ENCODE assay signal across 8 mouse cellular contexts in the genomic region with DNA sequence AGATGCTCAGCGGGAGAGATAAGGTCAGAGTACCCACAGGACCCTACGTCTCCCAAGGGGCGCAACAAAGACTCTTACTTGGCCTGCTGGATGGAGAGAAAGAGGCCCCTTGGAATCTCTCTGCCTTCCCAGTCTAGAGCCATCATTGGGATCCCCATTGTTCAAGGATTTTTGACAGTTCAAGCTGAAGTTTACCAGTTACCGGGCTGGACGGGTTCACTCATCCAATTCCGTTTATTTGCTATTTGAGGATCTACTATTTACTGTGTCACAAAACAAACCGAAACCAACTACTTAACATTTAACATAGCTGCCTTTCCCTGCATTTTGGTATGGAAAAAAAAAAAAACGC. TPM values are rescaled to one million over a fixed set of nuclear protein-coding genes. Genes with fewer than 3 reads are reported as not detected.
A peak's percentile ranks its signal among the peaks of the same experiment; 100 is the strongest.
DNase-seq lines count a peak whose midpoint lies in the region; ATAC-seq and TF ChIP-seq lines count a peak whose summit lies in the region.

No protein-coding gene starts in this region.

- H3K36me3 ChIP-seq in heart, embryonic 12.5 days, result no peaks in the 10 kb centered on the region
- peaks cover 3 to 4% of the 10 kb centered on the region in 2 experiments for H3K36me3 ChIP-seq in CH12.LX (replicated peaks in 1 of 2; ENCODE audit: control insufficient read depth in 1 of 2, insufficient read depth in 1 of 2, low read length in 1 of 2)
- H3K36me3 ChIP-seq in forebrain, embryonic 12.5 days (replicated peaks), result no peaks in the 10 kb centered on the region
- no peaks in the 10 kb centered on the region for H3K36me3 ChIP-seq in liver, embryonic 14.5 days (replicated peaks; ENCODE audit: control insufficient read depth, insufficient read depth, low read depth)

- intact Hi-C loops in heart, postnatal 10 days (cut with DNase I), result loop anchor here (2.0 to 5.0 kb wide), 6 partner anchors 93 to 538 kb away; no protein-coding TSS in a partner anchor

- dilution Hi-C loops in CH12.LX (cut with MboI; ENCODE audit: extremely low pct_ligation_motif_present, extremely low pct_unique_long_range_greater_than_20kb, low sequenced_read_pairs), result no loop called here

- peaks cover 11% of the 10 kb centered on the region for H3K4me1 ChIP-seq in heart, embryonic 12.5 days (replicated peaks)
- peaks cover 6 to 19% of the 10 kb centered on the region in 2 experiments for H3K4me1 ChIP-seq in CH12.LX (ENCODE audit: control insufficient read depth in 1 of 2, insufficient read depth in 2 of 2)
- peaks cover 22% of the 10 kb centered on the region for H3K4me1 ChIP-seq in forebrain, embryonic 12.5 days
- peaks cover 17 to 21% of the 10 kb centered on the region in 2 experiments for H3K4me1 ChIP-seq in liver, embryonic 14.5 days (replicated peaks; ENCODE audit: control insufficient read depth in 2 of 2, insufficient read depth in 2 of 2, low read length in 1 of 2)

- H3K27me3 ChIP-seq in heart, embryonic 12.5 days (replicated peaks), result no peaks in the 10 kb centered on the region
- no peaks in the 10 kb centered on the region for H3K27me3 ChIP-seq in CH12.LX (replicated peaks)
- H3K27me3 ChIP-seq in forebrain, embryonic 12.5 days, result peaks cover 5% of the 10 kb centered on the region; the same call in 1 of the 2 replicates
- no peaks in the 10 kb centered on the region for H3K27me3 ChIP-seq in liver, embryonic 14.5 days (ENCODE audit: control insufficient read depth, insufficient read depth, low read length)

- in situ Hi-C loops in CH12.LX (cut with MboI; ENCODE audit: low pct_ligation_motif_present, low pct_unique_long_range_greater_than_20kb, low sequenced_read_pairs), result loop anchor here (10.0 to 25.0 kb wide), 3 partner anchors 95 to 337 kb away; no protein-coding TSS in a partner anchor

- peak overlapping the region; percentile 88 for H3K9ac ChIP-seq in heart, embryonic 12.5 days
- H3K9ac ChIP-seq in CH12.LX (ENCODE audit: insufficient read depth, low read depth), result peak overlapping the region; percentile 94
- H3K9ac ChIP-seq in forebrain, embryonic 12.5 days, result peak overlapping the region; percentile 79
- H3K9ac ChIP-seq in liver, embryonic 14.5 days (replicated peaks), result peak overlapping the region; percentile 71

- DNase-seq in heart, postnatal 10 days, result no peak
- DNase-seq in CH12.LX (ENCODE audit: extremely low read depth), result peak; percentile 48
- peak in 1 of 3 experiments; percentile 32 for DNase-seq in liver, embryonic 14.5 days (ENCODE audit: low read depth in 3 of 3, low spot score in 3 of 3)
- no peak for DNase-seq in urinary bladder, postnatal 25 days (ENCODE audit: low spot score)
- no peak for DNase-seq in urinary bladder, postnatal 36 days (ENCODE audit: low spot score in 2 of 2)

- peak overlapping the region; percentile 64 for H3K4me3 ChIP-seq in heart, embryonic 12.5 days
- peak overlapping the region; percentile 61 to 93 (median 77) for H3K4me3 ChIP-seq in CH12.LX (replicated peaks in 1 of 3; ENCODE audit: low read depth in 2 of 3, low read length in 2 of 3, poor library complexity in 1 of 3)
- H3K4me3 ChIP-seq in forebrain, embryonic 12.5 days (replicated peaks), result peak overlapping the region; percentile 63
- H3K4me3 ChIP-seq in liver, embryonic 14.5 days (ENCODE audit: insufficient read depth in 1 of 2, low read depth in 2 of 2, low read length in 2 of 2), result peak overlapping the region; percentile 88 to 90

- no peak for TF ChIP-seq CTCF in CH12.LX (conservative IDR thresholded peaks at IDR 0.05 in 1 of 2, IDR thresholded peaks at IDR 0.05 in 1 of 2; ENCODE audit: low read depth in 2 of 2, low read length in 2 of 2)
- no peak for TF ChIP-seq CTCF in liver, embryonic 14.5 days (IDR thresholded peaks at IDR 0.05; ENCODE audit: low read depth)

- no peak for TF ChIP-seq EP300 in CH12.LX (IDR thresholded peaks at IDR 0.05; ENCODE audit: low read length)
- TF ChIP-seq EP300 in liver, embryonic 14.5 days (IDR thresholded peaks at IDR 0.05; ENCODE audit: low read depth), result no peak

- no peak; the same call in 1 of the 2 replicates for TF ChIP-seq POLR2A in CH12.LX (IDR thresholded peaks at IDR 0.05; ENCODE audit: low read depth, low read length)

- H3K9me3 ChIP-seq in heart, embryonic 12.5 days (replicated peaks), result no peaks in the 10 kb centered on the region
- no peaks in the 10 kb centered on the region for H3K9me3 ChIP-seq in CH12.LX (replicated peaks; ENCODE audit: low read length)
- H3K9me3 ChIP-seq in forebrain, embryonic 12.5 days, result no peaks in the 10 kb centered on the region
- no peaks in the 10 kb centered on the region for H3K9me3 ChIP-seq in liver, embryonic 14.5 days (ENCODE audit: control insufficient read depth, low read length)

- no peak for ATAC-seq in heart, embryonic 12.5 days (ENCODE audit: insufficient number of reproducible peaks, low FRiP score)
- no peak for ATAC-seq in forebrain, embryonic 12.5 days (ENCODE audit: low FRiP score)
- no peak for ATAC-seq in liver, embryonic 14.5 days (ENCODE audit: insufficient read depth)
- ATAC-seq in granulocyte monocyte progenitor cell, adult 5-6 weeks (replicated peaks; ENCODE audit: poor library complexity, severe bottlenecking), result no peak

- WGBS in heart, embryonic 12.5 days, result 2% methylated on average over 8 of the region's 8 CpGs
- under 1% methylated on average over 8 of the region's 8 CpGs for WGBS in forebrain, embryonic 12.5 days
- under 1% methylated on average over 8 of the region's 8 CpGs for WGBS in liver, embryonic 14.5 days (ENCODE audit: insufficient replicate concordance)

- H3K27ac ChIP-seq in heart, embryonic 12.5 days (ENCODE audit: poor library complexity, severe bottlenecking), result peak overlapping the region; percentile 82
- H3K27ac ChIP-seq in CH12.LX (ENCODE audit: insufficient read depth, low read depth), result peak overlapping the region; percentile 77
- H3K27ac ChIP-seq in forebrain, embryonic 12.5 days, result peak overlapping the region; percentile 78
- 0 out of 2 replicates have a peak overlapping the region, but pooled peaks have one; percentile 15 for H3K27ac ChIP-seq in liver, embryonic 14.5 days

- peaks cover 22% of the 10 kb centered on the region for H3K79me2 ChIP-seq in CH12.LX (replicated peaks; ENCODE audit: control insufficient read depth, extremely low read depth, insufficient read depth, poor library complexity, severe bottlenecking)

- H3K4me2 ChIP-seq in heart, embryonic 12.5 days, result peak overlapping the region; percentile 69
- peak overlapping the region; percentile 76 for H3K4me2 ChIP-seq in CH12.LX (ENCODE audit: insufficient read depth, low read depth, poor library complexity, severe bottlenecking)
- H3K4me2 ChIP-seq in forebrain, embryonic 12.5 days, result peak overlapping the region; percentile 76
- H3K4me2 ChIP-seq in liver, embryonic 14.5 days (ENCODE audit: low read depth), result peak overlapping the region; percentile 96

- TF ChIP-seq RAD21 in CH12.LX (IDR thresholded peaks at IDR 0.05; ENCODE audit: low read depth, low read length), result no peak

TF ChIP-seq in CH12.LX, 34 proteins besides CTCF, POLR2A, EP300 and RAD21:
- TF ChIP-seq PAX5 (IDR thresholded peaks at IDR 0.05; ENCODE audit: low read length), result no peak
- peak; percentile 40; the same call in 1 of the 2 replicates for TF ChIP-seq SIN3A (IDR thresholded peaks at IDR 0.05; ENCODE audit: low read length)

RNA-seq across cellular contexts. Expression of a gene that starts 2.1 kb away (rescaled TPM):
- polyA plus RNA-seq in heart, embryonic 12.5 days (2016; fragmentation: Nextera tagmentation; extraction: Ambion mirVana), result 10.2 and 10.8 TPM in 2 replicates
- 10 to 100 TPM; 24.2 to 24.3 TPM for total RNA-seq in heart, postnatal 10 days (2021)
- total RNA-seq in CH12.LX (2012; rRNA removed) (18.5 and 24.9 TPM in 2 replicates), CH12.LX (2014; rRNA removed) (7.0 and 7.5 TPM in 2 replicates)
- 46.4 and 53.3 TPM in 2 replicates for polyA plus RNA-seq in CH12.LX (2012; ENCODE audit: insufficient read length, low read depth)
- 17.4 and 22.1 TPM in 2 replicates for polyA plus RNA-seq in forebrain, embryonic 12.5 days (2016; fragmentation: Nextera tagmentation; extraction: Ambion mirVana)
- 2.0 and 2.4 TPM in 2 replicates for polyA plus RNA-seq in liver, embryonic 14.5 days (2012; rRNA removed)
- 1.4 and 1.6 TPM in 2 replicates for polyA plus RNA-seq in liver, embryonic 14.5 days (2014; fragmentation: Nextera tagmentation; extraction: Ambion mirVana)
- total RNA-seq in granulocyte monocyte progenitor cell, adult 5-6 weeks (2014; fragmentation: Nextera tagmentation), result 40.4 and 52.8 TPM in 2 replicates
- 7.2 and 8.9 TPM in 2 replicates for total RNA-seq in granulocyte monocyte progenitor cell, adult 5-6 weeks (2017)

Comparison
In these comparisons a context has a peak if more than half of its experiments do, and no peak if none do; other contexts are left out.
1. H3K27ac ChIP-seq: peak in every context shown above with its lines; median percentile 82 in heart, embryonic 12.5 days; 78 in forebrain, embryonic 12.5 days; 77 in CH12.LX; 15 in liver, embryonic 14.5 days.